Mouse (Mus musculus) forebrain, embryonic 14.5 days (tissue): ENCODE measurements around the gene Cd68. TPM values are rescaled to one million over a fixed set of nuclear protein-coding genes. Genes with fewer than 3 reads are reported as not detected.

Source experiments
- microRNA counts: library from miRNA; unstranded; fragments of <30 nt; microRNA quantifications from one replicate; lab custom pipeline; 2016
- microRNA-seq: library from miRNA; unstranded; fragments of <30 nt; microRNA quantifications from one replicate; pipeline ENCODE4, GENCODE M21; 2016
- polyA plus RNA-seq: library from polyadenylated mRNA; unstranded; fragments of >200 nt; fragmentation: Nextera tagmentation; extraction: Ambion mirVana; gene quantifications from 2 replicates; pipeline ENCODE4 v1.2.1, GENCODE M21; 2014

The Cd68 gene
- polyA plus RNA-seq, 1 experiment from 2014 or later, result 9.6 TPM

MicroRNAs encoded within 50 kb of the gene (microRNA counts, 519-probe panel; counts per million panel counts)
- not detected for microRNA mmu-miR-1934 (lab: Ali Mortazavi, UCI)
- 2,504 counts per million, percentile 14 among the panel's probes with 10 or more counts for microRNA mmu-miR-467f (lab: Ali Mortazavi, UCI)

Small RNA genes within 50 kb of the gene (microRNA-seq; reads per million reads assigned to microRNA genes)
- 2.3 reads per million, percentile 13 among the genes with 10 or more reads in this experiment for gene Mir1934
- gene Mir467f, result not detected

Other genes starting within 250 kb of the Cd68 start
- gene Dnah2, start 117.0 kb downstream of the Cd68 start, polyA plus RNA-seq, result 2.7 and 3.8 TPM in 2 replicates
- gene Efnb3, start 105.9 kb downstream of the Cd68 start, polyA plus RNA-seq, result 38.6 and 48.2 TPM in 2 replicates
- 24.6 and 29.3 TPM in 2 replicates for gene Wrap53, start 85.9 kb downstream of the Cd68 start, polyA plus RNA-seq
- gene Trp53, start 85.8 kb downstream of the Cd68 start, polyA plus RNA-seq, result 111 and 113 TPM in 2 replicates
- gene Atp1b2, start 60.2 kb downstream of the Cd68 start, polyA plus RNA-seq, result 22.0 and 31.5 TPM in 2 replicates
- not detected in 2 replicates for gene Shbg, start 48.2 kb downstream of the Cd68 start, polyA plus RNA-seq
- gene Sat2, start 44.1 kb downstream of the Cd68 start, polyA plus RNA-seq, result 17.6 and 18.2 TPM in 2 replicates
- 34.2 and 35.0 TPM in 2 replicates for gene Fxr2, start 33.2 kb downstream of the Cd68 start, polyA plus RNA-seq
- not detected in 2 replicates for gene Sox15, start 10.8 kb downstream of the Cd68 start, polyA plus RNA-seq
- 72.9 and 83.0 TPM in 2 replicates for gene Mpdu1, start 3.5 kb downstream of the Cd68 start, polyA plus RNA-seq
- gene Eif4a1, start 6.3 kb upstream of the Cd68 start, polyA plus RNA-seq, result 1,177 and 1,222 TPM in 2 replicates
- 81.8 and 88.2 TPM in 2 replicates for gene Senp3, start 15.9 kb upstream of the Cd68 start, polyA plus RNA-seq
- 0.53 TPM in 1 of 2 replicates, not detected in the other for gene Tnfsf13, start 19.6 kb upstream of the Cd68 start, polyA plus RNA-seq
- 2.2 and 2.7 TPM in 2 replicates for gene Tnfsf12, start 29.7 kb upstream of the Cd68 start, polyA plus RNA-seq
- gene Tnfsfm13, start 29.9 kb upstream of the Cd68 start, polyA plus RNA-seq, result 1.5 and 1.6 TPM in 2 replicates
- 21.1 and 21.3 TPM in 2 replicates for gene Polr2a, start 92.5 kb upstream of the Cd68 start, polyA plus RNA-seq
- gene Slc35g3, start 95.8 kb upstream of the Cd68 start, polyA plus RNA-seq, result 0.56 TPM in 1 of 2 replicates, not detected in the other
- gene Zbtb4, start 99.8 kb upstream of the Cd68 start, polyA plus RNA-seq, result 2.1 and 2.8 TPM in 2 replicates
- 0.68 and 1.4 TPM in 2 replicates for gene Chrnb1, start 129.8 kb upstream of the Cd68 start, polyA plus RNA-seq
- gene Fgf11, start 135.7 kb upstream of the Cd68 start, polyA plus RNA-seq, result 2.9 and 3.0 TPM in 2 replicates
- gene Tmem102, start 139.5 kb upstream of the Cd68 start, polyA plus RNA-seq, result 0.15 and 0.52 TPM in 2 replicates
- not detected in 2 replicates for gene Gm39566, start 149.1 kb upstream of the Cd68 start, polyA plus RNA-seq
- not detected in 2 replicates for gene Spem2, start 152.3 kb upstream of the Cd68 start, polyA plus RNA-seq
- gene Spem1, start 156.0 kb upstream of the Cd68 start, polyA plus RNA-seq, result 0.39 TPM in 1 of 2 replicates, not detected in the other
- gene Nlgn2, start 171.6 kb upstream of the Cd68 start, polyA plus RNA-seq, result 15.7 and 18.4 TPM in 2 replicates
- gene Tmem256, start 172.4 kb upstream of the Cd68 start, polyA plus RNA-seq, result 307 and 386 TPM in 2 replicates
- gene Plscr3, start 180.2 kb upstream of the Cd68 start, polyA plus RNA-seq, result 44.3 and 49.0 TPM in 2 replicates
- gene Tnk1, start 192.6 kb upstream of the Cd68 start, polyA plus RNA-seq, result 0.32 TPM in 1 of 2 replicates, not detected in the other
- gene Tmem95, start 211.9 kb upstream of the Cd68 start, polyA plus RNA-seq, result not detected in 2 replicates
- 1.1 and 1.2 TPM in 2 replicates for gene Kctd11, start 215.3 kb upstream of the Cd68 start, polyA plus RNA-seq
- gene Acap1, start 229.4 kb upstream of the Cd68 start, polyA plus RNA-seq, result 0.10 and 0.17 TPM in 2 replicates
- 15.0 and 18.6 TPM in 2 replicates for gene 2810408A11Rik, start 234.8 kb upstream of the Cd68 start, polyA plus RNA-seq
- 16.7 and 23.8 TPM in 2 replicates for gene Neurl4, start 234.9 kb upstream of the Cd68 start, polyA plus RNA-seq
- 62.9 and 67.8 TPM in 2 replicates for gene Gps2, start 247.7 kb upstream of the Cd68 start, polyA plus RNA-seq